Mouse (Mus musculus) forebrain, embryonic 10.5 days (tissue): ENCODE measurements around the gene Syne4. TPM values are rescaled to one million over a fixed set of nuclear protein-coding genes. Genes with fewer than 3 reads are reported as not detected.

ENCODE experiments used
- DNase-seq: peaks from one replicate; pipeline ENCODE4 v3.0.0-alpha.2; 2017; ENCODE audit warnings: low spot score; ENCODE audit errors: extremely low spot score
- H3K27ac ChIP-seq: fragments of 300-500 bp; sonication (generic); 2 replicates; pipeline ENCODE4 v1.5.1; 2016; ENCODE audit warnings: mild to moderate bottlenecking
- H3K27me3 ChIP-seq: fragments of 300-500 bp; sonication (generic); 2 replicates; pipeline ENCODE4 v1.6.1; 2016; ENCODE audit warnings: mild to moderate bottlenecking; ENCODE audit not compliant: poor library complexity, severe bottlenecking
- H3K36me3 ChIP-seq: fragments of 300-500 bp; sonication (generic); replicated peaks from 2 replicates; pipeline ENCODE4 v1.6.1; 2016; ENCODE audit warnings: mild to moderate bottlenecking, moderate library complexity
- H3K4me1 ChIP-seq: fragments of 300-500 bp; sonication (generic); 2 replicates; pipeline ENCODE4 v1.6.1; 2016
- H3K4me3 ChIP-seq: fragments of 300-500 bp; sonication (generic); 2 replicates; pipeline ENCODE4 v1.5.1; 2016; ENCODE audit warnings: mild to moderate bottlenecking, moderate library complexity
- H3K9me3 ChIP-seq: fragments of 300-500 bp; sonication (generic); 2 replicates; pipeline ENCODE4 v1.6.1; 2016; ENCODE audit warnings: mild to moderate bottlenecking, moderate library complexity
- WGBS: fragments of 180-500 bp; shearing (Covaris S2); methylation state at CpG from one replicate; pipeline ENCODE4 v1.1.7; 2016; 5-methylcytosine and 5-hydroxymethylcytosine counted together
- polyA plus RNA-seq: library from polyadenylated mRNA; unstranded; fragments of >200 nt; fragmentation: Nextera tagmentation; extraction: Ambion mirVana; gene quantifications from 2 replicates; pipeline ENCODE4 v1.2.1, GENCODE M21; 2016

Gene Syne4
- polyA plus RNA-seq, 1 experiment from 2014 or later, result 29.8 TPM

DNA sequence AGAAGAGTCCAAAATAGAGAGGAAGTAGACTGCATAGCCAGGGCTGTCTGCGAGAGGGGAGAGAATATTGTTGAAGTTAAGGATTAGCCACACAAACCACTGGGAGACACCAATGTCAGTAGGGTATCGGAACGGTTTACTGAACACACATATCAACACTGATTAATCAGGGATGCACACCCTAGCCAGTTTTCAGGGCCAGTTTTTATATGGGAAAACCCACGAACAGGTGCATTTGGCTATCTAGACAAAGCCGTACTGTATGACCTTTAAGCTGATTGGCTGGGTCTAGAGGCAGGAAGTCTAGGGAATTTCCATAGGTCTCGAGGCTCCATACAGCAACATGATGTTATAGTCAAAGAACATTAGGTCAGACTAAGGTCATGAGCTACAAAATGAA lies 8.3 kb downstream of the Syne4 start:
- H3K36me3 ChIP-seq, result peaks cover 20% of the 10 kb centered on the region; the same call in 1 of the 2 replicates

DNA sequence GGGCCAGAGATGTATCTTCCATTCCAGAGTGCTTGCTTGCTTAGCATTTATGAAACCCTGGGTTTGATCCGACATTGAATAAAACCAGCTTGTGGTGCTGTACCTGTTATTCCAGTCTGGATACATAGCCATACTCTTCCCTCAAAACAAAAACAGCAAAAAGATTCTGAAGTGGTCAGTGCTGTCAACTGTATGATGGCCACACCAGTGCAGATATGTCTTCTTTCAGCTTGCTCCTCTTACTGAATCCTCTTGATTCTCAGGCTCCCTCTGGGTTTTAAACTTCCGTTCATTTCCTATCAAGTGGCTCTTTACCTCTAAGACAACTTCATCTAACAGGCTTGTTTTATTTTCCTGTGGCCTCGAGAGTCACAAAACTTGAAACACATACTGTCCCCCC lies 9.2 kb downstream of the Syne4 start, which contains the start of gene Sdhaf1:
Sdhaf1 (minus strand) TSS at position 101 of the 400 bp plus-strand sequence.
- H3K27me3 ChIP-seq, result peaks cover 6% of the 10 kb centered on the region
- peak within 1 kb of the TSS; percentile 88 for H3K4me3 ChIP-seq
- H3K9me3 ChIP-seq, result peaks cover 3% of the 10 kb centered on the region; the same call in 1 of the 2 replicates
- peaks cover 26% of the 10 kb centered on the region for H3K4me1 ChIP-seq
- peak within 1 kb of the TSS; percentile 90 for H3K27ac ChIP-seq
- 77% methylated on average over 3 of the region's 3 CpGs for WGBS
- peaks cover 12% of the 10 kb centered on the region; the same call in 1 of the 2 replicates for H3K36me3 ChIP-seq
- no peak for DNase-seq

More for the DNA sequence above, 8.3 kb downstream of the Syne4 start:
- no peak for DNase-seq
- peaks cover 6% of the 10 kb centered on the region for H3K27me3 ChIP-seq
- H3K27ac ChIP-seq, result peak overlapping the region; percentile 90
- H3K4me1 ChIP-seq, result peaks cover 22% of the 10 kb centered on the region
- 40% methylated on average over 6 of the region's 6 CpGs for WGBS
- H3K9me3 ChIP-seq, result peaks cover 3% of the 10 kb centered on the region; the same call in 1 of the 2 replicates
- H3K4me3 ChIP-seq, result peak overlapping the region; percentile 88

DNA sequence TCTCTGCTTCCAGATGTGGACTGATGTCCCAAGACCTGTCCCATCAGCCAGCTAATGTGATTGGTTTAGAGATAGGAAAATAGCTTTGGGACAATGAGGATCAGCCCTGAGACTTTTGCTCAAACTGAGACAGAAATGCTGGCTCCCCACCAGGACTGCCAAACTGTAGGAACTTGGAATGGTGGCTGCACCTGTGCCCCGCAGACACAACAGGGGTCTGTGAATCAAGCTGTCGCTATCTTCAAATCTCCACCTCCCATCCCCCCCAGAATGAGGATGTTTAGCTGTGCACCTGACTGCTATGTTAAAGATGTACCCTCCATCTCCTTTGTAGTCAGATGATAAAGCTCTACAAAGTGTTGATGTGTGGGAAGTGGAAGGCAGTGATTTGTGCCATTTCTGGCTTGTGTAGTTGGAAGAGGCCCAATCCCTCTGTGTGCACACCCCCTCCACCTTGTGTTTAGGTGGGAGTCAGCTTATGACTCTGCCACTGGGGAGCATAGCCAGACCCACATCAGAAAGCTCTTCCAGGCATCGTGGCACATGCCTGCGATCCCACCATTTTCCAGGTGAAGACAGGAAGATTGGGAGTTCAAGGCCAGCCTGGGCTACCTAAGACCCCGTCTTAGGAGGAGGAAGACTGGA lies 9.8 kb downstream of the Syne4 start:
- no peak for DNase-seq
- no peak overlapping the region for H3K4me3 ChIP-seq
- H3K9me3 ChIP-seq, result peaks cover 3% of the 10 kb centered on the region; the same call in 1 of the 2 replicates
- H3K27me3 ChIP-seq, result peaks cover 6% of the 10 kb centered on the region
- peaks cover 7% of the 10 kb centered on the region; the same call in 1 of the 2 replicates for H3K36me3 ChIP-seq
- no peak overlapping the region for H3K27ac ChIP-seq
- peaks cover 27% of the 10 kb centered on the region for H3K4me1 ChIP-seq
- 83% methylated on average over 5 of the region's 5 CpGs for WGBS

DNA sequence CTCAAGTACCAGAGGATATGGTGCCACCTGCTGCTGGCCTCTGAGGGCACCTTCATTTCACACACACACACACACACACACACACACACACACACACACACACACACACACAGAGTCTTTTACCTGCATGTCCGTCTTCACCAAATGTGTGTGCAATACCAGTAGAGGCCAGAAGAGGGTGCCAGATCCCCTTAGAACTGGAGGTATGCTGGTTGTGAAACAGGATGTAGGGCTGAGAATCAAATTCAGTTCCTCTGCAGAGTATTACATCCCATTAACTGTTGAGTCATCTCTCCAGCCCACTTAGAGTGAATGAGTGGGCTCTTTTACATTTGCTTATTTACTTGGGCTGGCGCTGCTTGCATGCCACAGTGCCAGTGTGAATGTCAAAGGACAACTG lies 10.8 kb downstream of the Syne4 start:
- Histone ChIP-seq H3K4me1 (peaks cover 27% of the 10 kb centered on the region), H3K36me3 (0 out of 2 replicates have a peak, but pooled peaks cover under 1% of the 10 kb centered on the region), H3K27ac (no peak overlapping the region), H3K4me3 (no peak overlapping the region), H3K27me3 (peaks cover 6% of the 10 kb centered on the region), H3K9me3 (peaks cover 3% of the 10 kb centered on the region; the same call in 1 of the 2 replicates)
- WGBS, result 45% methylated on average over 2 of the region's 2 CpGs
- DNase-seq, result peak; percentile 57

DNA sequence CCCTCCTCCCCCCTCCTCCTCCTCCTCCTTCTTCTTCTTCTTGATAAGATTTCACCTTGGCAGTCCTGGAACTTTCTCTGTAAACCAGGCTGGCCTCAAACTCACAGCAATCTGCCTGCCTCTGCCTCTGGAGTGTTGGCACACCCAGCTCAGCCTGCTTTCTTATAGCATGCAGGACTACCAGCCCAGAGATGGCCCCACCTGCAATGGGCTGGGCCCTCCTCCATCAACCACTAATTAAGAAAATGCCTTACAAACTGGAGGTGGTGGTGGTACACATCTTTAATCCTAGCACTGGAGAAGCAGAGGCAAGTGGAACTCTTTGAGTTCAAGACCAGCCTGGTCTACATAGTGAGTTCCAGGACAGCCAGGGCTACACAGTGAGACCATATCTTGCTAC lies 11.8 kb downstream of the Syne4 start:
- H3K4me1 ChIP-seq, result peaks cover 23% of the 10 kb centered on the region
- H3K36me3 ChIP-seq, result no peaks in the 10 kb centered on the region
- H3K27ac ChIP-seq, result no peak overlapping the region
- DNase-seq, result no peak
- peaks cover 3% of the 10 kb centered on the region; the same call in 1 of the 2 replicates for H3K9me3 ChIP-seq
- H3K4me3 ChIP-seq, result no peak overlapping the region
- peaks cover 6% of the 10 kb centered on the region for H3K27me3 ChIP-seq

DNA sequence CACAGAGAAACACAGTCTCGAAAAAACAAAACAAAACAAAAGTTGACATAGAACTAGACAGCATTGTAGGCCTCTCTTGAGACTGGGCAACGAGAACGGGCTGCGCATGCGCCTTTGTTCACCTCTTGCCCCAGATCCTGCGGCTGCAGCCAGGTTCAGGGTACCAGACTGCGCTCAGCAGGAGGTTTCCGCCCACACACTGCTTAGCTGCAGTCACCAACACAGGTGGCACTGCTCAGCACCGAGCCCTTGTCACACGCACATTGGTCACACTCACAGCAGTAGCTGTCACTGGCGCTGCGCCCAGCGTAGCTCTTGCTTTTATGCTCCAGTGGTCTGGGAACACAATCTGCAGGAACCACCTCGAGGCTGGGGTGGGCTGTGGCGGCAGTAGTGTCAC lies 12.5 kb downstream of the Syne4 start:
- WGBS, result 70% methylated on average over 15 of the region's 15 CpGs
- Histone ChIP-seq H3K27ac (no peak overlapping the region), H3K27me3 (peaks cover 6% of the 10 kb centered on the region), H3K9me3 (peaks cover 3% of the 10 kb centered on the region; the same call in 1 of the 2 replicates), H3K36me3 (no peaks in the 10 kb centered on the region), H3K4me3 (no peak overlapping the region), H3K4me1 (peaks cover 25% of the 10 kb centered on the region)
- DNase-seq, result no peak

DNA sequence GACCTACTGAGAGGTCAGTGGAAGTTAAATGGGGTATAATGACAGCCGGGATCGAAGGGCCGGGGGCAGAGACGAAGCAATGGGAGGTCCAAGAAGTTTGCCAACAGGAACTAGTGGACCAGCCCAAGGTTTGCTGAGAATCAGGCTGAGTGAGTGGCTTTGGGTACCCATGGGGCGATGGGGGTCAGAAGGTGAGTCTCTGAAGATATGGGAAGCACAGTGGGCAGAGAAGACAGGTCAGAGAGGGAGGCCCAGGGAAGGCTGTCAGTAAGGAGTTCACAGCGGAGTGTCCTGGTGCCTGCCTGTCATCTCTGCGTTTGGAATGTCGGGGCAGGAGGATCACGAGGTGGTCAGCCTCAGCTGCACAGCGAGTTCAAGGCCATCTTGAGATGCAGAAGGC lies 13.8 kb downstream of the Syne4 start:
- no peak overlapping the region for H3K27ac ChIP-seq
- H3K4me3 ChIP-seq, result no peak overlapping the region
- H3K4me1 ChIP-seq, result peaks cover 19% of the 10 kb centered on the region
- no peaks in the 10 kb centered on the region for H3K36me3 ChIP-seq
- 62% methylated on average over 10 of the region's 10 CpGs for WGBS
- peaks cover 18% of the 10 kb centered on the region for H3K27me3 ChIP-seq
- DNase-seq, result no peak
- H3K9me3 ChIP-seq, result peaks cover 3% of the 10 kb centered on the region; the same call in 1 of the 2 replicates

DNA sequence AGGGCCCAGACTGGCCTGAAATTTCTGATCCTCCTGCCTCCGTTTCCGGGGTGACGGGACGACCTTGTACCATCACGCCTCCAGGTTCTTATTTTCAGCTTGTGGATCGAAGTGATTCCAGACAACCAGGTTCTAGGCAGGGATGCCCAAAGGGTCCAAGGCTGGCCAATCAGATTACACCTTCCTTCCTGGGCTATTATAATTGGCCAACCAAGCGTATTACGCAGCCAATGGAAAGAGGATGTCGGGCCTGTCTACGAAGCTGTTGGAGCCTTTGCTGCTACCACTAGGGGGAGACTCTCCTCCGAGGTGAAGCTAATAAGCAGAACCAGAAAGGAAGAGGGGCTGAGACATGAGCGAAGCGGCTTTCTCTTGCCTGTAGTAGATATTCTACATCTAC lies 17.3 kb downstream of the Syne4 start:
- DNase-seq, result peak; percentile 89
- no peak overlapping the region for H3K27ac ChIP-seq
- peak overlapping the region; percentile 32 for H3K4me3 ChIP-seq
- WGBS, result 4% methylated on average over 13 of the region's 13 CpGs
- no peaks in the 10 kb centered on the region for H3K36me3 ChIP-seq
- peaks cover 22% of the 10 kb centered on the region for H3K4me1 ChIP-seq
- peaks cover 42% of the 10 kb centered on the region for H3K27me3 ChIP-seq
- no peaks in the 10 kb centered on the region for H3K9me3 ChIP-seq

DNA sequence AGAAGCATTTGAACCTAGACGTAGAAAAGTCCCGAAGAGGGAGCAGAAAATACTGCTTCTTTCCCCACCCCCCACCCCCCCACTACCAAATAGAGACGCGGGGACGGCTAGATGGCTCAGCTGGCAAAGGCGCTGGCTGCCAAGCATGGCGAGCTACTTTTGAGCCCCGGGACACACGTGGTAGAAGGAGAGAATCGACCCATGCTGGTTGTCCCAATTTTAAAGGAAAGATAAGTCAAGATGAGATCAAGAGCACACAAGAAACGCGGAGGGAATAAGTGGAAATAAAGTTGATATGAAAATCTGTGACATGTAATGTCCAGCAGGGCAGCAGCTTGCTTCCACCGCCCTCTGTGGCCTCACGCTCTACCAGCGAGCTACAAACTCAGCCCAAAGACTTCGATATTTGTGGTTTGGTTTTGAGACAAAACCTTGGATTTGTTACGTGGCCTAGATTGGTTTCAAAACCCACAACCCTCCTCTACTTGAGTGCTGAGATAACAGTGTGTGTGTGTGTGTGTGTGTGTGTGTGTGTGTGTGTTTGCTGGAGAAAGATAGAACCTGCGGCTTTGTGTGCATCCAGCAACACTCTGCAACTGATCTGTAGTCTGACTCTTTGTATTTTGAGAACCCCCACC lies 18.1 kb downstream of the Syne4 start:
- Histone ChIP-seq H3K27ac (no peak overlapping the region), H3K36me3 (no peaks in the 10 kb centered on the region), H3K4me1 (peaks cover 22% of the 10 kb centered on the region), H3K4me3 (peak overlapping the region; percentile 32; the same call in 1 of the 2 replicates), H3K9me3 (no peaks in the 10 kb centered on the region), H3K27me3 (peaks cover 42% of the 10 kb centered on the region)
- DNase-seq, result no peak
- 71% methylated on average over 18 of the region's 18 CpGs for WGBS

DNA sequence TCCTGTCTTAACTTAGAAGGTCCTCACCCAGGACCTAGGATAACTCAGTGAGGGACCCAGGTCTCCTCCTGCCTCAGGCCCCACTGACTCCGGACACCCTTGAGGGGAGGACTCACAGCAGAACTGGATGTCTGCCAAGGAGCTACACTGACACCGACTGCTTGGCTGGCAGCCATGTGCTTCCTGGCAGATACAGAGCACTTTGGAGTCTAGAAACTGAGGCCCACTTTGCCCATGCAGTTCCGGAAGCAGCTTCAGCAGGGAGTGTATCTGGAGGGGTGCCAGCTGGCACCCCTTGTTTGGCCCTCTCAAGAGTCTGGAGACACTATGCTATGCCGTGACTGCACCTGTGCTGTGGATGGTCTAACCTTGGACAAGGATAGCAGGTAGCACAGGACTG lies 18.8 kb downstream of the Syne4 start:
- H3K27me3 ChIP-seq, result peaks cover 42% of the 10 kb centered on the region
- H3K4me3 ChIP-seq, result no peak overlapping the region
- 79% methylated on average over 4 of the region's 4 CpGs for WGBS
- no peaks in the 10 kb centered on the region for H3K36me3 ChIP-seq
- DNase-seq, result no peak
- no peak overlapping the region for H3K27ac ChIP-seq
- H3K4me1 ChIP-seq, result peaks cover 20% of the 10 kb centered on the region
- no peaks in the 10 kb centered on the region for H3K9me3 ChIP-seq

DNA sequence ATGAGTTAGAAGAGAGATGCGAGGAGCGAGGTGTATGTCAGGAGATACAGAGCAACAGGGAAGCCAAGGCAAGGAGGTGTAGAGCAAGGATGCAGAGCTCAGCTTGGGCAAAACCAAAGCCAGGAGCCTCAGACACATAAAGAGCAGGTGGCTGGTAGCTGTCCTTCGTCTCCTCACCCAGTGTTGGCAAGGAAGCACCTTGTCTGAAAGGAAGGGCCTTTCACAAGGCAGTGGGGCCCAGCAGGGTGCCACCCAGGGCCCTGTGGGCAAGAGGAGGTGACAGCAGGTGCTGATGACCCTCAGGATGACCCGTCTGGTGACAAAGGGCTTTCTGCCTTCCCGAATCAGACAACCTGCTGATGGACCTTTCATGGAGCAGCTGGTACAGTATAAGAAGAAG lies 20.0 kb downstream of the Syne4 start:
- H3K27me3 ChIP-seq, result peaks cover 42% of the 10 kb centered on the region
- WGBS, result 61% methylated on average over 5 of the region's 5 CpGs
- no peak overlapping the region for H3K27ac ChIP-seq
- peaks cover 16% of the 10 kb centered on the region for H3K4me1 ChIP-seq
- no peaks in the 10 kb centered on the region for H3K9me3 ChIP-seq
- H3K36me3 ChIP-seq, result no peaks in the 10 kb centered on the region
- no peak overlapping the region for H3K4me3 ChIP-seq
- no peak for DNase-seq

DNA sequence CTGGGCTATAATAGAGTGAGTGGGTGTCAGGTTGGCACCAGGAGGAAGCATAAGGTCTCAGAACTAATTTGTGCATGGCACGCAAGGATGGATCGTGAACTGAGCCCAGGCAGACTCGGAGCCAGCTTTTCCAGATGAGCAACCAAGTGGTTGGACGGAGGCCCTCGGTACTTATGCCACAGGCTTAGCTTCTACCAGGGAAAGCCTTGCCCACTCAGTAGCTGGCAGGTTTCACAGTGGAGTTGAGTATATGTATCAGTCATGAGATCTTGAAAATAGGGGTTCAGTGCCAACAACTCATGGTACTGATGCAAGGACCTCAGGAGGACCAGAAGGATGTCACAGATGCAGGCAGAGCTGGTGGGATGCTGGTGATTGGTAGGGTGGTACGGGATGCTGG lies 21.1 kb downstream of the Syne4 start:
- H3K4me3 ChIP-seq, result no peak overlapping the region
- WGBS, result 82% methylated on average over 6 of the region's 6 CpGs
- no peak for DNase-seq
- no peaks in the 10 kb centered on the region for H3K36me3 ChIP-seq
- H3K27ac ChIP-seq, result no peak overlapping the region
- no peaks in the 10 kb centered on the region for H3K9me3 ChIP-seq
- peaks cover 16% of the 10 kb centered on the region for H3K4me1 ChIP-seq
- peaks cover 42% of the 10 kb centered on the region for H3K27me3 ChIP-seq

DNA sequence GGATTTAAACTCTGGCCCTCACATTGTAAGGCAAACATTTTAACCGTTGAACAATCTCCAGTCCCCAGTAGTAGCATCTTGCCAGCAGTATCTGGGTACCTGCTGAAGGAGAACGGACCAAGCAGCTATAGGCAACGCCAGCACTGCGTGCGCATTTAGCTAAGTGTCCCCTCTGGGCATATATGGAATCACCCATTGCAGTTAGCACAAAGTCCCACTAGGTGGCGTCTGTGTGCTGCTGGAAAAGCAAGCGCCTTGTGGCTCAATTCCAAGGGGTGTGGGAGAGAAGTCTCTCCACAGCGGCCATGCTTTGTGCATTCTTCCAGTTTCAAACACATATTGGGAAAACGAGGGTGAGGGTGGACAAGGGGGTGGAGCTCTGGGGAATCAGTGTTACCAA lies 21.8 kb downstream of the Syne4 start:
- peaks cover 12% of the 10 kb centered on the region for H3K4me1 ChIP-seq
- DNase-seq, result peak; percentile 84
- no peak overlapping the region for H3K27ac ChIP-seq
- H3K36me3 ChIP-seq, result no peaks in the 10 kb centered on the region
- 4% methylated on average over 9 of the region's 9 CpGs for WGBS
- no peaks in the 10 kb centered on the region for H3K9me3 ChIP-seq
- no peak overlapping the region for H3K4me3 ChIP-seq
- peaks cover 42% of the 10 kb centered on the region for H3K27me3 ChIP-seq
